Mouse (Mus musculus) limb, embryonic 11.5 days (tissue): ENCODE results near the gene Cep57l1. TPM values are rescaled to one million over a fixed set of nuclear protein-coding genes. Genes with fewer than 3 reads are reported as not detected.
A peak's percentile ranks its signal among the peaks of the same experiment; 100 is the strongest.

ENCODE experiments used
- ATAC-seq: fragments of 200-750 bp; cut with Nextera tagmentation; 2 replicates; pipeline ENCODE4 v1.8.0; 2017; ENCODE audit warnings: low read depth; ENCODE audit not compliant: insufficient number of reproducible peaks, low FRiP score, low TSS enrichment
- DNase-seq: peaks from one replicate; pipeline ENCODE4 v3.0.0-alpha.2; 2015; ENCODE audit warnings: low spot score
- H3K27ac ChIP-seq: fragments of 300-500 bp; sonication (generic); replicated peaks from 2 replicates; pipeline ENCODE4 v1.5.1; 2014; ENCODE audit warnings: low read depth, mild to moderate bottlenecking, low read length
- H3K27me3 ChIP-seq: fragments of 300-500 bp; sonication (generic); 2 replicates; pipeline ENCODE4 v1.6.1; 2014; ENCODE audit warnings: mild to moderate bottlenecking, low read length, mixed read lengths; ENCODE audit not compliant: control insufficient read depth, insufficient read depth
- H3K36me3 ChIP-seq: fragments of 300-500 bp; sonication (generic); 2 replicates; pipeline ENCODE4 v1.6.1; 2014; ENCODE audit warnings: mild to moderate bottlenecking, low read length, moderate library complexity, mixed read lengths; ENCODE audit not compliant: control insufficient read depth, insufficient read depth
- H3K4me1 ChIP-seq: fragments of 300-500 bp; sonication (generic); 2 replicates; pipeline ENCODE4 v1.6.1; 2014; ENCODE audit warnings: low read length, mixed read lengths; ENCODE audit not compliant: control insufficient read depth, insufficient read depth
- H3K4me2 ChIP-seq: fragments of 300-500 bp; sonication (generic); 2 replicates; pipeline ENCODE4 v1.6.1; 2014; ENCODE audit warnings: low read depth, mild to moderate bottlenecking, moderate library complexity; ENCODE audit not compliant: severe bottlenecking
- H3K4me3 ChIP-seq: fragments of 300-500 bp; sonication (generic); 2 replicates; pipeline ENCODE4 v1.5.1; 2014; ENCODE audit warnings: low read depth, low read length
- H3K9ac ChIP-seq: fragments of 300-500 bp; sonication (generic); 2 replicates; pipeline ENCODE4 v1.6.1; 2014; ENCODE audit warnings: mild to moderate bottlenecking, low read length
- H3K9me3 ChIP-seq: fragments of 300-500 bp; sonication (generic); 2 replicates; pipeline ENCODE4 v1.6.1; 2016; ENCODE audit warnings: low read length; ENCODE audit not compliant: control insufficient read depth
- WGBS: fragments of 180-500 bp; shearing (Covaris S2); extraction: QIAGEN DNeasy Blood & Tissue Kit; methylation state at CpG from one replicate; pipeline ENCODE4 v1.1.7; 2014; 5-methylcytosine and 5-hydroxymethylcytosine counted together
- polyA plus RNA-seq: library from polyadenylated mRNA; unstranded; fragments of >200 nt; fragmentation: Nextera tagmentation; extraction: Ambion mirVana; gene quantifications from 2 replicates; pipeline ENCODE4 v1.2.1, GENCODE M21; 2014

The Cep57l1 gene
- polyA plus RNA-seq, 1 experiment from 2014 or later: 21.2 TPM

DNA sequence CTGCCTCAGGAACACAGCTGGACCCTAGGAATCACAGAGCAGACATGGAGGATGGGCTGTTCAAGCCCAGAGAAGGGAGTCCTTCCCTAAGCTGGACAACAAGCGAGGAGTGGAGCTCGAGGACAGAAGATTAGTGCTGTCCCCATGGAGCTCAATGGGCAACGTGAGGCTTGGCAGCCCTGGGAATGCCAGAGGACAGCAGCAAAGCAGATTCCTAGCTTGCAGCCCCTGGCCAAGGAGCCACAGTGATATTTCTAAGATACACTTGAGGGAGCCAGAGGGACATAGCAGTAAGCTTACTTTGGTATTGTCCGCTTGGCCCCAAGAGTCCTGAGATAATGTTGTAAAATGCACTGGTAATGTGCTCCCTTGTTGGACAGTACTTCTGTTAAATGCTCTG is 118.7 kb downstream of the Cep57l1 start:
- Histone ChIP-seq H3K4me1 (no peaks in the 10 kb centered on the region), H3K36me3 (no peaks in the 10 kb centered on the region), H3K4me3 (no peak overlapping the region), H3K27ac (no peak overlapping the region), H3K4me2 (no peak overlapping the region), H3K9me3 (no peaks in the 10 kb centered on the region), H3K27me3 (no peaks in the 10 kb centered on the region), H3K9ac (no peak overlapping the region)
- WGBS: 72% methylated on average over 4 of the region's 4 CpGs
- ATAC-seq (no peak), DNase-seq (no peak)

GRCm38 (mm10) chr10:41689941-41690887 is 119.5 kb downstream of the Cep57l1 start:
- Histone ChIP-seq H3K4me2 (peak overlapping the region; percentile 49), H3K27me3 (no peaks in the 10 kb centered on the region), H3K4me3 (peak overlapping the region; percentile 29), H3K27ac (no peak overlapping the region), H3K9ac (peak overlapping the region; percentile 46; the same call in 1 of the 2 replicates), H3K9me3 (no peaks in the 10 kb centered on the region), H3K36me3 (no peaks in the 10 kb centered on the region), H3K4me1 (no peaks in the 10 kb centered on the region)
- 21% methylated on average over 24 of the region's 24 CpGs for WGBS
- ATAC-seq: 0 out of 2 replicates have a peak, but pooled peaks have one; percentile 31
- DNase-seq: peak; percentile 84

DNA sequence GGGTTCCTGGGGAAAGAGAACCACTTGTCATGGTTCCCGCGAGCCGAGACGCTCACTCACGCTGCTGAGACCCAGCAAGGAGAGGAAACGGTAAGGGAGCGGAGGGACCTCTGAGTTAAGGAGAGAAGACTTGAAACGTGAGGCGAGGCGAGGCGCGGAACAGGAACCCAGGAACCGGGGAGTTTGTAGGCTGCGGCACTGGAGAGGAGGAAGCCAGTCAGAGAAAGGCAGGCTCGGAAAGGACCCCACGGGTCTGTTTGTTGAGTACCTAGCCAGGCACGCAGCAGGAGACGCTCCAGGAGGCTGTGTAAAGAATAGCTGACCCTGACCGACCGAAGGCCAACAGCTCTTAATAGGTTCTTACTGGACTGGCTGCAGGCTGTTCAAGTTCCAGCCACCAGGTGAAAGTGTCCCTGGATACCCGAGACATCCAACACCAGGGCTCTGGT is 125.1 kb downstream of the Cep57l1 start:
- Histone ChIP-seq H3K27ac (no peak overlapping the region), H3K4me1 (0 out of 2 replicates have a peak, but pooled peaks cover 3% of the 10 kb centered on the region), H3K4me3 (no peak overlapping the region), H3K4me2 (peak overlapping the region; percentile 37; the same call in 1 of the 2 replicates), H3K9me3 (no peaks in the 10 kb centered on the region), H3K9ac (no peak overlapping the region), H3K27me3 (no peaks in the 10 kb centered on the region), H3K36me3 (no peaks in the 10 kb centered on the region)
- ATAC-seq (no peak), DNase-seq (peak; percentile 47)
- 2% methylated on average over 21 of the region's 21 CpGs for WGBS

GRCm38 (mm10) chr10:41682546-41683393 is 126.9 kb downstream of the Cep57l1 start:
- Histone ChIP-seq H3K4me2 (no peak overlapping the region), H3K9me3 (no peaks in the 10 kb centered on the region), H3K4me1 (0 out of 2 replicates have a peak, but pooled peaks cover 3% of the 10 kb centered on the region), H3K36me3 (no peaks in the 10 kb centered on the region), H3K27me3 (no peaks in the 10 kb centered on the region), H3K27ac (no peak overlapping the region), H3K4me3 (no peak overlapping the region), H3K9ac (no peak overlapping the region)
- 47% methylated on average over 16 of the region's 16 CpGs for WGBS
- ATAC-seq: peak; percentile 68; the same call in 1 of the 2 replicates
- DNase-seq: peak; percentile 89

DNA sequence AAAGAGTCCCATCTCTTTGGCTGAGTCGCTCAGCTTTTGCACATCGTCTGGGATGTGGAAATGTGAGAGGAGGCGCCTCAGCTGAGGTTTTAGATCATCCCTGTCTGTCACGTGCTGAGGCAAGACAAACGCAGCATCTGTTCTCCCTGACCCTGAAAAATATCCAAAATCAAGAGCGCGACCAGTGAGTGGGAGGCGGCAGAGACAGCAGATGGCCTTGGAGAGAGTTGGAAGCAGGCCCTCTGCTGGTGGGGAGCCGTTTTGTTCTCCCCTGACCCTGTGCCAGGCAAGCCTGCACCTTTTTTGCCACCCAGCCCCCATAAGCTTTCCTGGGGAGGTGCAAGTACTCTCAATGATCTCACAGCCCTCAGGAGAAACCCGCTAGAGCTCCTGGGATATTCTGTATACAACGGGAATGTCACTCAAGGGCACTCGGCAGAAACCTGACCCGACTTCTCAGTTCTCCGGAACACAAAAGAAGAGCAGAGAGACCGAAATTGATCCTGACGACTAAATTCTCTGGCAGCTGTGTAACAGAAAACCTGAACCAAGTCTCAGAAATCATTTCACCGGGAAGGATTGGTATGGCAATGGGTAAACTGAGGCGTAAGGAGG is 130.8 kb downstream of the Cep57l1 start:
- Histone ChIP-seq H3K27me3 (no peaks in the 10 kb centered on the region), H3K4me2 (peak overlapping the region; percentile 22; the same call in 1 of the 2 replicates), H3K27ac (no peak overlapping the region), H3K9me3 (no peaks in the 10 kb centered on the region), H3K4me3 (no peak overlapping the region), H3K9ac (peak overlapping the region; percentile 36; the same call in 1 of the 2 replicates), H3K4me1 (no peaks in the 10 kb centered on the region), H3K36me3 (no peaks in the 10 kb centered on the region)
- ATAC-seq (no peak), DNase-seq (peak; percentile 80)
- WGBS: 32% methylated on average over 18 of the region's 18 CpGs

DNA sequence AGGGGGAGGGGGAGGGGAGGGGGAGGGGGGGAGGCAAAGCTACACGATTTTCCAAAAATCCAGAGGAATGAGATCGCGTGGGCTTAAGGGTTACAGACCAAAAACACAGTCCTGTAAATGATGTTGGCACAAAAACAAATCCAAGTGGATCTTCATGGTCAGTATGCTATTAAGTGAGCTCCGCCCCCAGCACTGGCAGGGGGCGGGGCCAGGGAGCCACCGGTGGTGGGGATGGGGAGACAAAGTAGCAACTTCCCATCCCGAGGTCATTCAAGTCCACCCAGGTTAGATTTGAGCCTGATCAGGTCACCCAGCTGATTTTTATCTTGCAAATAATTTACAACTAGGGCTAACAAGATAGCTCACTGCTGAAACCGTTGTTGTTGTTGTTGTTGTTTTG is 132.3 kb downstream of the Cep57l1 start:
- no peaks in the 10 kb centered on the region for H3K27me3 ChIP-seq
- no peak overlapping the region for H3K9ac ChIP-seq
- DNase-seq (no peak), ATAC-seq (no peak)
- H3K36me3 ChIP-seq: no peaks in the 10 kb centered on the region
- no peaks in the 10 kb centered on the region for H3K9me3 ChIP-seq
- no peak overlapping the region for H3K4me2 ChIP-seq
- H3K27ac ChIP-seq: no peak overlapping the region
- H3K4me3 ChIP-seq: no peak overlapping the region
- 62% methylated on average over 8 of the region's 8 CpGs for WGBS
- H3K4me1 ChIP-seq: no peaks in the 10 kb centered on the region

- Histone ChIP-seq H3K4me2 (no peak overlapping the region), H3K4me3 (no peak overlapping the region), H3K27ac (no peak overlapping the region), H3K9ac (no peak overlapping the region), H3K36me3 (no peaks in the 10 kb centered on the region), H3K4me1 (no peaks in the 10 kb centered on the region), H3K27me3 (no peaks in the 10 kb centered on the region), H3K9me3 (no peaks in the 10 kb centered on the region)
- no peak for ATAC-seq
- no peak for DNase-seq
- 81% methylated on average over 6 of the region's 6 CpGs for WGBS
Observed at GRCm38 (mm10) chr10:41676661-41677061, 133.0 kb downstream of the Cep57l1 start.
